Mouse (Mus musculus) megakaryocyte, embryonic 14.5 days (primary cell): Measurements from ENCODE around the gene Gpr89.

Experiments
- FLI1 ChIP-seq: IDR thresholded peaks from 2 replicates; pipeline ENCODE4 v1.6.1; 2012; ENCODE audit warnings: low read length, inconsistent platforms, mixed read lengths
- GATA1 ChIP-seq: IDR thresholded peaks from 3 replicates; pipeline ENCODE4 v1.6.1; 2012; ENCODE audit warnings: mixed read lengths, low read length, inconsistent platforms, borderline replicate concordance

- TF ChIP-seq FLI1 (no peak), GATA1 (no peak)
Measured at GRCm38 (mm10) chr3:96902336-96902999, 2.7 kb downstream of the Gpr89 start.
